Mouse (Mus musculus) gastrocnemius, postnatal 14 days (tissue): Measurements from ENCODE around the gene Hoxb1. TPM values are rescaled to one million over a fixed set of nuclear protein-coding genes. Genes with fewer than 3 reads are reported as not detected.

ENCODE experiments used
- microRNA-seq, 2 experiments: library from miRNA; unstranded; fragments of <30 nt; microRNA quantifications; one replicate each; pipeline ENCODE4 v1.2.0; 2021
- total RNA-seq, 2 experiments: library from RNA; stranded (reverse); gene quantifications; 2 replicates each; pipeline ENCODE4 v1.2.3; 2021

Gene Hoxb1
- total RNA-seq, 2 experiments from 2014 or later: not detected

Small RNA genes within 50 kb of the gene (microRNA-seq; reads per million reads assigned to microRNA genes)
- 3,662 to 4,214 reads per million in 2 experiments for gene Mir10a

Other genes with a start within 250 kb of the Hoxb1 start
- not detected for gene Ttll6, start 232.0 kb upstream of the Hoxb1 start, total RNA-seq
- gene Hoxb13, start 171.4 kb upstream of the Hoxb1 start, total RNA-seq: not detected
- under 1 TPM; 0.49 to 0.59 TPM for gene Hoxb9, start 94.3 kb upstream of the Hoxb1 start, total RNA-seq
- under 1 TPM; 0.71 to 0.74 TPM for gene Hoxb8, start 83.8 kb upstream of the Hoxb1 start, total RNA-seq
- gene Hoxb7, start 79.1 kb upstream of the Hoxb1 start, total RNA-seq: 1 to 10 TPM; 1.5 to 1.6 TPM
- under 1 TPM; 0.43 to 0.75 TPM for gene Hoxb6, start 73.3 kb upstream of the Hoxb1 start, total RNA-seq
- under 1 TPM; 0.90 to 0.91 TPM for gene Hoxb5, start 62.4 kb upstream of the Hoxb1 start, total RNA-seq
- under 1 TPM; 0.51 to 0.53 TPM for gene Hoxb4, start 47.5 kb upstream of the Hoxb1 start, total RNA-seq
- gene Hoxb3, start 42.4 kb upstream of the Hoxb1 start, total RNA-seq: under 1 TPM; 0.66 to 0.80 TPM
- 1 to 10 TPM in 1 of 2 experiments, under 1 TPM in 1; 0.51 to 1.1 TPM for gene Hoxb2, start 15.2 kb upstream of the Hoxb1 start, total RNA-seq
- under 1 TPM in 1 of 2 experiments, not detected in 1; 0.20 TPM for gene Skap1, start 98.8 kb downstream of the Hoxb1 start, total RNA-seq